Mouse (Mus musculus) v-Abl transformed pro-B cells (cell line): ENCODE measurements around the gene Msrb2.

Experiments
- in situ Hi-C, 2 experiments: fragments of 400-800 bp; cut with MboI; formaldehyde crosslinking; loops; one replicate each; pipeline ENCODE4 v1.15.1; 2025; ENCODE audit not compliant: unreplicated experiment in 2 of 2

Msrb2 gene

DNA sequence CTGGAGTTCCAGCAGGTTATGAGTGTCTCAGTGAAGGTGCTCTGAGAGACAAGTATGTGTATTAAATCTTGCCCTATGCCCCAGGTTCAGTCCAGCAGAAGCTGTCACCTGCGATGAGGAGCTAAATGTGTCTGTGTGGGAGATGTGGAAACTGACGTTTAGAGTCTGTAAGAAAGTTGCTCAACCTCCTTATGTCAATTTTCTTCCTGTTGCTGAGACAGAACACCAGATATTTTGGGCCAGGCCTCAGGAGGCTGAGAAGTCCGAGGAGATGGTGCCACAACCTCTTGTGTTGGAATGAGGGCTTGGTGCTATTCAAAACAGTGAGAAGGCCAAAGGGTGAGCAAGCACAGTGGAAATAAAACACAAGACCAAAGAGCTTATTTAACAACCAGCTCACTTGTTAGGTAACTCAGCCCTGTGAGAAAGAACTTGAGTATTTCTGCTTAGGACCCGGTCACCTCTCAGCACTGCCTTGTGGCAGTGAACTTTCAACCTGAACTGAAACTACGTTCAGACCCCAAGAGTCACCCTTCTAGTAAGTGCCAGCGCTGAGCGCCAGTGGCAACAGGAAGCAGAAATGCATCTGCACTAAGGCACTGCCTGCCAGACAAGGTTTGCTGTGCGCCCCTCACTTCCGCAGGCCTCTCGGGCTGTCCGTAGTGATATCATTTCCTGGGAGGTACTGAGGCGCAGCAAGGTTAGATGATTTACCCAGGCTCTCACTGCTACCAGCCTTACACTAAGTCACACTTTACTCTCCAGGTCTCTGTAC lies 17.3 kb downstream of the Msrb2 start:
- in situ Hi-C loops: no loop called here

DNA sequence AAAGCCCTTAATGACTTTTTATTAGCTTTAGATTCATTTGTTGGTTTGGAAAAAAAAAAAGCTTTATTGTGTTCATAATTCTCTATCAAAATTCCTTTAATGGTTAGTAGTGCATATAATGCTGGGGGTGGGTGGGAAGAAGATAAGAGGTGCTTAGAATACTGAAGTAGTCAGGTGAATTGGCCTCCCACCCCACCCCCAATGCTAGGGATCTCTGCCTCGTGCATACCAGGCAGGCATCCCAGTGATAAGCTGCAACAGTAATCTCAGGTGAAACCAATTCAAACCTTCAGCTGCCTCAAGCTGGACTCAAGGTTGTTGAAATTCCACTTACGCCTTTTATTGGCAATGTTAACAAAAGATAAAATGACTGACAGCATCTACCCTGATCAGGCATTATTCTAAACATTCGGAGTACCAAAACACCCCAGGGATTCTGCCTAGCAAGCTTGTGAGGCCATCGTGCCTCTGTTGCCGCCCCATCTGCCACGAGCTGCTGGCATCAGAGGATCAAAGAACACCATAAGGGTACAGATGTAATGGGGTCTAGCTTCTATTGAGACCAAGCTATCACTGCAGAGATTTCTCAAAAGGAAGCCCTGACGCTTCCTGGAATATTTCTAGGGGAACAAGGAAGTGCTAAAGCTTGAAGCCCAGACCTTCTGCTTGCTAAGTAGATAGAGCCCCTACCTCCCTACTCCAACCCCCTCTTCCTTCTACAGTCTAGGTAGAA lies 19.3 kb downstream of the Msrb2 start:
- in situ Hi-C loops: no loop called here

DNA sequence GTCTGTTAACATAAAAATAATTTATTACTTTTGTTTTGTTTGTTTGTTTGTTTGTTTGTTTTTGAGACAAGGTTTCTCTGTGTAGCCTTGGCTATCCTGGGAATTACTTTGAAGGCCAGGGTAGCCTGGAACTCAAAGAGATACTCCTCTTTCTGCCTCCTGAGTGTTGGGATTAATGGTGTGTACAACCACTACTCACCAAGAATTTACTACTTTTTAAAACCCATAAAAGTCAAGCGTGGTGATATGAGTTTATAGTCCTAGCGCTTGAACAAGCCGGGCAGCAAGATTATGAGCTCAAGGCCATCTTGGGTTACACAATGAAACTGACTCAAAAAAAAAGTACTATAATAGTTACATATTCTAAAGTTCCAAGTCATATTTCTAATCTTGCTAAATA lies 20.4 kb downstream of the Msrb2 start:
- in situ Hi-C loops: no loop called here

DNA sequence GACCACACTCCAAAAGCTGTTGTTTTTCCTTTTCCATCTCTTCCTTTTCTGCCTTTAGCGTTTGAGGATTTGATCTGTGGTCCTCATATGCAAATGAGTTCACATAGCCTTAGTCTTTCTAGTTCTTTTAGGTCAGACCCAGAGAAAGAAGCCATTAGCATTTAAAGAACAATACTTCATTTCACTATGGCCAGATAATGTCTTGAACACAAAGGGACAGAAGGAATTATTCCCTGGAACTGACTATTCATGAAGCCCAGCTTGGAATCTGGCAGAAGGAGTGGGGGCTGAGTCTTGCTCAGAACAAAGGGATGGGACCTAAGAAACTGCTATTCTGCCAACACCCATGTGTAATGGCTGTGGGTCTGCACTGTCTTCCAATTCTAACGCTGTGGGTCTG lies 21.6 kb downstream of the Msrb2 start:
- in situ Hi-C loops: no loop called here

DNA sequence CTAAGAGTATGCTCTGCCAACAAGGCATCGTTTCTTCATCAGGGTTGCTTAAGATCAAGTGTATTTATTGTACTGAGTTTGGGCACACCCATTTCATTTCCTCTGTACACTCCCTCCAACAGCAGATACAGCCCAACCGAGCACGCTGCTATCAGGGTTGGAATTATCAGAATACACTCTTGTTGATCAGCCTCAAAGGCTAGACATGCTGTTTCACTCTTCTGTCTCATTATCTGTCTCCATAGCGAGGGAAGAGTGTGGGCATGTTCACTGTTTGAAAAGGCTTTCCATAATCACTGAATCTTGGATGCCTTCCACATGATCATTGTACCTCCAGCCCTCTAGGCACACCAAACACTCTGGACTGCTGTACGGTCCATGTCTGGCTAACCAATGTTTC lies 34.2 kb downstream of the Msrb2 start:
- in situ Hi-C loops: loop anchor here (25.0 kb wide), 3 partner anchors 1082 to 1782 kb away; no protein-coding TSS in a partner anchor

DNA sequence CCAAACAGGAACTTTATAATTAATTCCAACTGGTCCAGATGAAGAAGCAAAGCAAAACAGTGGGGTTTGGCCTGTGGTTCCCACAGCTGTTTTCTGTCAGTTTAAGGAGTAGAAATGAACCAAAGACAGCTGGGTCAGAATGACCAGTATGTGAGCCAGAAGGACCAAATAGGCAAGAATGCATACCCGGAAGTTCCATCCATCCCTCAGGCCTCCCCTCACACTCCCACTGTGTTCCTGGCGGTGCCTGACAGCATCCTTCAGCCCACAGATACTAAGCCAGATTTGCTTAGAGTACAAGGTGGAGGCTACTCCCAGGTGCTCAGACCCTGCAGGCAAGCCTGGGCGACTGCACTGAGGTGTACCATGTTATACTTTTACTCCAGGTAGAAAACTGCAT lies 35.3 kb downstream of the Msrb2 start:
- in situ Hi-C loops: loop anchor here (25.0 kb wide), 3 partner anchors 1081 to 1781 kb away; no protein-coding TSS in a partner anchor

DNA sequence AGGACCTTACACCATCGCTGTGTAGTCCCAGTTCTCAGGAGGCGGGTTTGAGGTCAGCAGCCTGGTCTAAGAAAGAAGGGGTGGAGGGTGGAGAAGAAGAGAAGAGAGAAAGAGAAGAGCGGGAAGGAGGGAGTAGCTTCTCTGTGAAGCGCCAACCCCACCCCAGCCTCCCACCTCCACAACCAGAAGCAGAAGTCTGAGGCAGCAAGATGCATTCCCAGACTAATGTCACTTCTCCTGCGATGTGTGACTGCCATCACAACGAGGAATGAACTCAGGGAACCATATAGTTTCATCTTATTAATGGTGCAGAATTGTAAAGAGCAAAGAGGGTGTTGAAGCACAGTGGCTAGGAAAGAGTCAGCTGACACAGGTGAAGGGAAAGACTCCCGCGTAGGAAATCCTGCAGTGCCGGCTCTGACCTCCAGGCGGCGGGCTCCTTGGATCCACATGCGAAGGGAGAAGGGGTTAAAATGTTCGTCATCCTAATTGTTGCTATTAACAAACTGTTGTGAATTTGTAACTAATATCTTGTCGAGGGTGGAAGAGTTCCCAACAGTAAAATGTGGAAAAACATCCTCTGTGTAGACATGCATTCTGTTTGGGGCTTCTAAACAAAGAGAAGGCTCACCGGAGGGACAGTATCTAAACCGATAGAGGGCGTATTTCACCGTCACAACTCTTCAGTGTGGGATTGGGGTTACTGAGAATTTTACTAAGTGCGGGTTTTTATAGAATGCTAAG lies 43.2 kb downstream of the Msrb2 start:
- in situ Hi-C loops: loop anchor here (5.0 to 25.0 kb wide), 9 partner anchors 100 to 1850 kb away; no protein-coding TSS in a partner anchor

DNA sequence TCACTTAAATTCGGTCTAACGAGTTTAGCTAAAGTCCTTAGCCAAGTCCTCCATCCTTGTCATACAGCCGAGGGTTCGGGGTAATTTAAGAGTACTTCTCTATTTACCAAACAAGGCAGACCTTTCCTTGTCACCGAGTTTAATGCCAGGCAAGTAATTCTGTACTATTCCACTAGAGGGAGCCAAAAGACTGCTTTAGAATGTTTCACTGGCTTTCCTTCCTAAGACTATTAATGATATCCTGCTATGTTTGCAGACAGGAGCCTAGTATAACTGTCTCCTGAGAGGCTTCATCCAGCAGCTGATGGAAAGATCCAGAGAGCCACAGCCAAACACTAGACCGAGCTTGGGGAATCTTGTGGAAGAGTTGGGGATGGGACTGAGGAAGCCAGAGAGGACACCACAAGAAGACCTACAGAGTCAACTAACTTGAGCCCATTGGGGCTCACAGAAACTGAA lies 43.9 kb downstream of the Msrb2 start:
- in situ Hi-C loops: loop anchor here (5.0 to 25.0 kb wide), 10 partner anchors 100 to 1850 kb away; no protein-coding TSS in a partner anchor

DNA sequence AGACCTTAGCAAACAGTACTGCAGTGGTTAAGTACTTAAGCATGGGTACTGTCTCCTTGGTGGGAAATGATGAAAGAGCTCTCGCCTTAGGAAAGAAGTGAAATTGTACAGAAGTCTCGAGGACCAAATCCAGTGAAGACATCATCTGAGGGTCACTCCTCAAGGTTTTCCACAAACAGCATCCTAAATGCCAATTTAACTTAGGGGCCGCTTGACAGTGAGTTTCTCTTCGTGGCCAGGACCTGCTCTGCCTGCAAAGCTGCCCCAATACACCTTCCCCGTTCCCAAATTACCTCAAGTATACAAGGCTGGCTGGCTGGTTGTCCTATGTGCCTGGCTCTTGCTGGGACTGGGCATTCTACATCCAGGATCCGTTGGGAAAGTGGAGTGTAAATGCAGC lies 44.8 kb downstream of the Msrb2 start:
- in situ Hi-C loops: loop anchor here (5.0 to 25.0 kb wide), 10 partner anchors 99 to 1849 kb away; no protein-coding TSS in a partner anchor

DNA sequence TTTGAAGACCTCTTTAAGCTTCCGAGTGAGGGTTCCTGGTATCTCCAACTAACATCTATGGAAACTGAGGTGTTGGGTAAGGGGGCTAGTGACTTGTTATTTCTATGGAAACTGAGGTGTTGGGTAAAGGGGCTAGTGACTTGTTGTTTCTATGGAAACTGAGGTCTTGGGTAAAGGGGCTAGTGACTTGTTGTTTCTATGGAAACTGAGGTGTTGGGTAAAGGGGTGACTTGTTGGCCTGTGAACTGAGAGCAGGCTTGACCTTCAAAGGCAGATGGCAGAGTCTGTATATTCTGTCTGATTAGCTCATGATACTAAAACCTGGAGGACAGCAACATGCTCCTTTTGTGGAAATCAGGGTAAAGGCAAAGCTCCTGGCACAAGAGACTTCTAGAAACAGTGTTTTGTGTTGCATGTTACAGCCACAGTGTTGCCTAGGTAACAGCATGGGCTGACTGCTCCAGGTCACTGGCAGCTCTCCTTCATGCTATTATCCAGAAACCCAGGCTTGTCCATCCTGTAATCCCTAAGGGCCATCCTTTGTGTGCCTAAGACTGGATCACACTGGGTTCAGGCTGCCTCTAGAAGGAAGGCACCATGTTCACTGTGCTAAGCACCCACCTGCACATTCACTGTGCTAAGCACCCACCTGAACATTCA lies 48.6 kb downstream of the Msrb2 start:
- in situ Hi-C loops: loop anchor here (5.0 to 25.0 kb wide), 10 partner anchors 95 to 1845 kb away; no protein-coding TSS in a partner anchor

DNA sequence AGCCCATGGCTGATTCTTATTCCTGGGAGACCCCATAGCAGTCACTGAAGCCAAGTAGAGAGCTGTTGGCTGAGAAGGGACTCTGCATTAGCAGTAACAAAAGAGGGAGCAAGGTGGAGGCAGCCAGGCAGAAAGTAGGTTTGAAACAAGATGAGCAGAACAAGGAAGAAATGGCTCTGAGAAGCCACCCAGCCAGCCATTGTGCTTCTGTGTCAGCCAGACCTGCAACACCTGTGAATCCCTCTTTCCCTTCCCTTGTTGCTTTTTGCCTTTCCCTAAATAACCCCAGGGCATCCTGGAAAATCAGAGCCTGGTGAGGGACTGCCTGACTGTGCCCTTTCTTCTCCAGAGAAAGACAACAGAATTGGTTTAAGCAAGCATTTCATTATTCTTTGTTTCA lies 51.0 kb downstream of the Msrb2 start:
- in situ Hi-C loops: loop anchor here (25.0 kb wide), 3 partner anchors 1065 to 1765 kb away; no protein-coding TSS in a partner anchor

DNA sequence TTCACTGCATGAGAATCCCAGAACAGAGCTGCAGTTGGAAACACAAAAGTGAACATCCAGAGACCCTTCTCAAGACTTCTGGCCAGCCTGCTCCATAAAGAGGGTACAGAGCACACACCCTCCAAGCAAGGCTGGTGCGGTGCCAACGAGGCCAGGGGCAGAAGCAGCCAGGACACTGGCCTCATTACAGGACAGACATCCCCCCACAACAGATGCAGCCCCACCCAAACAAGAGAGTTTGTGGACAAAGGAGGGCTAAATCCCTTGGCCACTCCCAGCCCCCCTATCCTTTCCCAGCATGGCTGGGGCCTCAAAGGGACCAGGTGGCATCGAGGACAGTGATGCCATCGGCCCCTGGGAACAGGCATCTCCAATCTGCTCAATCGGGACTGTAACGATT lies 51.8 kb downstream of the Msrb2 start:
- in situ Hi-C loops: loop anchor here (25.0 kb wide), 3 partner anchors 1064 to 1764 kb away; no protein-coding TSS in a partner anchor

DNA sequence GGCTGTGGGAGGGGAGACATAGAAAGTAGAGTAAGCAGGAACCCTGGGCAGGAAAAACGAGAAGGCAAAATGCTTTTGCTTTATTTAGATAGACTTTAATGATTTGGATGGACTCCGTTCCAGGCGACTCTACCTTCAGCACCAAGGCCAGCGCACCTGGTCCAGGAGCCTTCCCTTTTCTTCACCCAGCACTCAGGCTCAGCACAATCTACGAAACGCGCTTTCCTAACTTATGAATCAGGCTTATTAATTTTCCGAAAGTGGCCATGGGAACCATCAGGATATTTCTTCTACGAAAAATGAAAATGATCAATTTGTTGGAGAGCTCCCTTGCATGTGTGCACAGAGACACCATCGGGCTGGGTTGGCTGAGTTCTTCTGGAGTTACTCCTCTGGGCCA lies 57.8 kb downstream of the Msrb2 start:
- in situ Hi-C loops: no loop called here

DNA sequence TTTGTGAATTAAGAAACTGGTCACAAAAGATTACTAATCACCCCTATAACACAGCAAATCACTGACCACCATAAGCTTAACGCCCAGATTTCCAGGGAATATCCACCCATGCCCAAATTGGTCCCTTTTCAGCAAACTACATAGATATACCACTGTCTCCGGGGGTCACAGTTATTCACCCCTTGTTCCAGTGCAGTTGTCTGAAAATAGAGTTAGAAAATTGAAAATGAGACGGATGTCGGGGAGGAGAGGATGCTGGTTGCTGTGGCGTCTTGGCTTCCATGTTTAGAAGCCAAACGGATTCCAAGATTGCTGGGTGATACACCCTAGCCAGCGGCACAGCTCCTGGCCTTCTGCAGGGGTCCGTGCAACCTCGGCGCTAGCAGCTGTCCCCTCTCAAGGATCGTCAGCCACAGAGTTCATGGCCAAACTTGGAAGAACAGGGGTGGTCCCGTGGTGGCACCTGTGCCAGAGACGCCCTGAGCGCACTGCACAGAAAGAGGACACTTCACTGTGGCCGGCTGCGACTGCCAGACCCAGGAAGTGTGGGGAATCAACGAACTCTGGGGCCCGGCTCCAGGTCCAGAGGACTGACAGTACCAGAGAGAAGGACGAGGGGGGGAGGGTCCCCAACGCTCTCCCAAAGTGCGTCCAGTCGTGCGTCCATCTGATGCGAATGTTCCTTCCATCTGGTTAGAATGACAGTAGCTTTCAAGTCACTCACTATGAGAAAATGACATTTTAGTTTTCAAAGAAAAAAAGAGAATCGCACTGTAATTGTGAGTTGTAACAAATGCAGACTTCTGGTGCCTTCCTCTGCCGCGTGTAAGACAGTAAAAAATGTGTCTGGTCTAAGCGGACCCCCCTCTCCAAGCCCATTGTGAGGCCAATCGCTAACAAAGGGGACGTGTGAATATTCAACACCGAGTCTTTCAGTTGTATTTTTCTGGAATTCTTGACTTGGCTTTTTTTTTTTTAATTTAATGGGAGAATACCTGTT lies 58.8 kb downstream of the Msrb2 start:
- in situ Hi-C loops: no loop called here

DNA sequence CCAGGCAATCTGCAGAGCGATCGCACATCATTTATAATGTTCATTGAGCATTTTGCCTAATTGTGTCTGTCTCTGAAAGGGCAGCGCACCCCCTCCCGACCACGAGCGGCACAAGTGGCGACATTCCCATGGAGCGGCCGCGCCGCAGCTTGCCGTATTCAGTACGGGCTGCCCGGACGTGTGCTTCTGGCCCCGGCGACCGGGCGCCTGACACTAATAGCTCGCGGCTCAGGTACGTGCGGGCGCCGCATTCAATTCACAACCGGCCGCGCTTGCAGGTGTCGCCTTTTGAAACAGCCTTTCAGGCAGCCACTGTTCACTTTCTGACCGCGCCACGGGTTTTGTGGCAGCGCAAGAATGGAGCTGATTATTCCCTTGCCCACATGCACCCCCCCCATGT lies 59.5 kb downstream of the Msrb2 start:
- in situ Hi-C loops: no loop called here

DNA sequence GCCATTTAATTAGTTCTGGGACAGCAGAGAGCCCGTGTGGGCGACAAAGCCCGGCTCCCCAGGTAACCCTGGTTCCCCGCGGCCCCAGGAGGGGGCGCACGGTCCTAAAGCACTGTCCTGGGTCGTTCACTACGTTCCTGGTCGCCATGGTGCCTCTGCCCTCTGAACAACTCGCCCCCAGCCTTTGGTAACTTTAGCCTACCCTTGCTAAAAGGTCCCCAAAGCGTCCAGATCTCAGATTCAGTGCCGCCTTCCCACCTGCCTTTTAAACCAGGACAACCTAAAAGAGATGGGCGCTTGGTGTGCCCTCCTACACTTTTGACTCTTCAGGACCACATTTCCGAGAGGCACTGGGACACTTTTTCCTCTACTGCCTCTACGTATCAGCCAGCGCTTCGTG lies 59.9 kb downstream of the Msrb2 start:
- in situ Hi-C loops: no loop called here

DNA sequence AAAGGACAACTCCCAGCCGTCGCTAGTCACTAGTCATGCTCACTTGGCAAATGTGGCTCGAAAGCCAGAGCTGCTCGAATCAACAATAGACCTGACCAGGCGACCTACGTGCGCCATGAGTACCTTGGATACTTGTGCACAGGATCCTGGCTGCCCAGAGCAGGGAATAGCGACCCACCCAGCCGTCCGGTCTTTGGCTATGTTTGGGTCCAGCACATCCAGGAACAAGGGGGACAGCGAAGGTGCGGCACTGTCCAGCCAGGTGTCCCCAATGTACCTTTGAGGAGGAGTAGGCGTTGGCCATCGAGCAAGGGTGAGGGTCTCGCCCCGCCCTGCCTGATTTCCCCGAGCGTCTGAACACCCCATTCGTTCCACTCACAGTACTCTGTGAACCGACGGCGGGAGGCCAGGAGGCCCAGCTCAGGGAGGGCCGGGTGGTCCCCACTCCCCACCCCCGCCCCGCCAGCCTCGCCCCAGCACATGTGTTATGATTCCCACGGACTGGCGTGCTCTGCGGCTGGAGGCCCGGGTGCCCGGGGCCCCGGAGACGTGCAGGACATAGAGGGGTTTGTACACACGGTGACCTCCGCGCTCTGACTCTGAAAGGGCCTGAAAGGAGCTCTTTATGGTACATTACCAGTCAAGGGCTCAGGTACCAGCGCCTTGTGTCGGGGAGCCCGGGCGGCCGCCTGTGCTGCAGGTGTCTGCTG lies 60.5 kb downstream of the Msrb2 start:
- in situ Hi-C loops: no loop called here

DNA sequence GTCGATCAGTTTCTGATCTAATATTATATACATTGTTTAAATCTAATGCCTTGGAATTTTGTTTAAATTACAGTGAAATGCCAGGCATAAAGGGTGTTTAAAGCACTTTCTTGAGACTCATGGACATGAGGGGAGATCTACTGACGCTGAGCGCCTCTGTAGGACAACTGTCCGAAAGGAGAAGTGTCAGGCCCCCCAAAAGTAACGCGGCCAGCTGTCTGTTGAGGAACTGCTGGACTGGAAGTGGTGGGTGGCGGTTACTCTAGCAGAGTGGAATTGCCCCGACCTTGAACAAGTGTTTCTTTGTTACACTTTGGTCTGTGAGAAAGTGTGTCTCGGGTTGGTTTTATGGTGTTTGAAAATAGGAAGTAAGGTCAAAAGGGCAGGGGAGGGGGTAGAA lies 73.1 kb downstream of the Msrb2 start:
- in situ Hi-C loops: no loop called here
